Mouse (Mus musculus) lung, embryonic 14.5 days (tissue): Measurements from ENCODE around the gene Efna5. TPM values are rescaled to one million over a fixed set of nuclear protein-coding genes. Genes with fewer than 3 reads are reported as not detected.

Experiments used
- ATAC-seq: fragments of 200-750 bp; cut with Nextera tagmentation; 2 replicates; pipeline ENCODE4 v1.8.0; 2017; ENCODE audit warnings: mild to moderate bottlenecking, moderate TSS enrichment, moderate library complexity; ENCODE audit not compliant: insufficient read depth
- DNase-seq: peaks from one replicate; pipeline ENCODE4 v3.0.0-alpha.2; 2015
- H3K27ac ChIP-seq: fragments of 300-500 bp; sonication (generic); 2 replicates; pipeline ENCODE4 v1.5.1; 2014; ENCODE audit warnings: low read depth, mild to moderate bottlenecking, moderate library complexity
- H3K27me3 ChIP-seq: fragments of 300-500 bp; sonication (generic); 2 replicates; pipeline ENCODE4 v1.6.1; 2014; ENCODE audit warnings: low read length, control low read depth; ENCODE audit not compliant: insufficient read depth
- H3K36me3 ChIP-seq: fragments of 300-500 bp; sonication (generic); 2 replicates; pipeline ENCODE4 v1.6.1; 2014; ENCODE audit warnings: control low read depth; ENCODE audit not compliant: insufficient read depth
- H3K4me1 ChIP-seq: fragments of 300-500 bp; sonication (generic); 2 replicates; pipeline ENCODE4 v1.6.1; 2014; ENCODE audit warnings: antibody characterized with exemption, control low read depth; ENCODE audit not compliant: insufficient read depth
- H3K4me2 ChIP-seq: fragments of 300-500 bp; sonication (generic); 2 replicates; pipeline ENCODE4 v1.6.1; 2014; ENCODE audit warnings: mild to moderate bottlenecking
- H3K4me3 ChIP-seq: fragments of 300-500 bp; sonication (generic); 2 replicates; pipeline ENCODE4 v1.5.1; 2014; ENCODE audit warnings: low read depth, low read length
- H3K9ac ChIP-seq: fragments of 300-500 bp; sonication (generic); 2 replicates; pipeline ENCODE4 v1.6.1; 2014
- H3K9me3 ChIP-seq: fragments of 300-500 bp; sonication (generic); 2 replicates; pipeline ENCODE4 v1.6.1; 2016; ENCODE audit warnings: low read depth, low read length, control low read depth
- CTCF ChIP-seq: IDR thresholded peaks from 2 replicates; pipeline ENCODE4 v1.5.1; 2016; ENCODE audit warnings: antibody characterized with exemption, low read depth
- WGBS: fragments of 180-500 bp; shearing (Covaris S2); extraction: QIAGEN DNeasy Blood & Tissue Kit; methylation state at CpG from one replicate; pipeline ENCODE4 v1.1.7; 2014; 5-methylcytosine and 5-hydroxymethylcytosine counted together
- polyA plus RNA-seq: library from polyadenylated mRNA; unstranded; fragments of >200 nt; fragmentation: Nextera tagmentation; extraction: Ambion mirVana; gene quantifications from 2 replicates; pipeline ENCODE4 v1.2.1, GENCODE M21; 2014

The Efna5 gene
- polyA plus RNA-seq, 1 experiment from 2014 or later = 14.8 TPM

GRCm38 (mm10) chr17:62871191-62871590 is 9.9 kb downstream of the Efna5 start:
- ATAC-seq (no peak), DNase-seq (no peak)
- WGBS = 73% methylated on average over 5 of the region's 5 CpGs
- Histone ChIP-seq H3K4me2 (no peak overlapping the region), H3K4me3 (no peak overlapping the region), H3K4me1 (peaks cover 3% of the 10 kb centered on the region; the same call in 1 of the 2 replicates), H3K9me3 (no peaks in the 10 kb centered on the region), H3K27ac (no peak overlapping the region), H3K9ac (no peak overlapping the region), H3K36me3 (no peaks in the 10 kb centered on the region), H3K27me3 (no peaks in the 10 kb centered on the region)
- TF ChIP-seq CTCF = no peak

- Histone ChIP-seq H3K27me3 (no peaks in the 10 kb centered on the region), H3K4me1 (peaks cover 3% of the 10 kb centered on the region; the same call in 1 of the 2 replicates), H3K27ac (no peak overlapping the region), H3K9ac (no peak overlapping the region), H3K9me3 (no peaks in the 10 kb centered on the region), H3K4me2 (no peak overlapping the region), H3K4me3 (no peak overlapping the region), H3K36me3 (no peaks in the 10 kb centered on the region)
- ATAC-seq = no peak
- WGBS = 82% methylated on average over 5 of the region's 5 CpGs
- DNase-seq = no peak
- TF ChIP-seq CTCF = no peak
Measured at GRCm38 (mm10) chr17:62870446-62870845, 10.7 kb downstream of the Efna5 start.

- Histone ChIP-seq H3K9me3 (no peaks in the 10 kb centered on the region), H3K4me3 (no peak overlapping the region), H3K9ac (no peak overlapping the region), H3K4me1 (peaks cover 14% of the 10 kb centered on the region), H3K4me2 (no peak overlapping the region), H3K27me3 (no peaks in the 10 kb centered on the region), H3K27ac (no peak overlapping the region), H3K36me3 (no peaks in the 10 kb centered on the region)
- no peak for ATAC-seq
- 88% methylated on average over 8 of the region's 8 CpGs for WGBS
- TF ChIP-seq CTCF = no peak
- no peak for DNase-seq
Measured at GRCm38 (mm10) chr17:62864966-62865365, 16.2 kb downstream of the Efna5 start.

GRCm38 (mm10) chr17:62863004-62863403 is 18.1 kb downstream of the Efna5 start:
- ATAC-seq (no peak), DNase-seq (no peak)
- no peak overlapping the region for H3K4me3 ChIP-seq
- peaks cover 14% of the 10 kb centered on the region for H3K4me1 ChIP-seq
- peak overlapping the region; percentile 75; the same call in 1 of the 2 replicates for H3K27ac ChIP-seq
- H3K27me3 ChIP-seq = no peaks in the 10 kb centered on the region
- no peak overlapping the region for H3K9ac ChIP-seq
- H3K36me3 ChIP-seq = no peaks in the 10 kb centered on the region
- H3K9me3 ChIP-seq = no peaks in the 10 kb centered on the region
- no peak for TF ChIP-seq CTCF
- 45% methylated on average over 3 of the region's 3 CpGs for WGBS
- H3K4me2 ChIP-seq = peak overlapping the region; percentile 50; the same call in 1 of the 2 replicates

- WGBS = 14% methylated on average over 12 of the region's 12 CpGs
- peak; percentile 53 for DNase-seq
- H3K27ac ChIP-seq = peak overlapping the region; percentile 75
- no peaks in the 10 kb centered on the region for H3K9me3 ChIP-seq
- TF ChIP-seq CTCF = no peak
- H3K4me3 ChIP-seq = no peak overlapping the region
- H3K27me3 ChIP-seq = no peaks in the 10 kb centered on the region
- peaks cover 14% of the 10 kb centered on the region for H3K4me1 ChIP-seq
- peak overlapping the region; percentile 20; the same call in 1 of the 2 replicates for H3K9ac ChIP-seq
- H3K4me2 ChIP-seq = peak overlapping the region; percentile 50
- H3K36me3 ChIP-seq = no peaks in the 10 kb centered on the region
- peak; percentile 77 for ATAC-seq
Measured at GRCm38 (mm10) chr17:62862298-62862999, 18.7 kb downstream of the Efna5 start.

GRCm38 (mm10) chr17:62857275-62857674 is 23.8 kb downstream of the Efna5 start:
- H3K9me3 ChIP-seq = no peaks in the 10 kb centered on the region
- no peak for TF ChIP-seq CTCF
- 63% methylated on average over 8 of the region's 8 CpGs for WGBS
- H3K27ac ChIP-seq = no peak overlapping the region
- ATAC-seq (no peak), DNase-seq (no peak)
- no peak overlapping the region for H3K4me3 ChIP-seq
- no peaks in the 10 kb centered on the region for H3K36me3 ChIP-seq
- no peak overlapping the region for H3K9ac ChIP-seq
- H3K4me1 ChIP-seq = peaks cover 11% of the 10 kb centered on the region
- H3K4me2 ChIP-seq = no peak overlapping the region
- H3K27me3 ChIP-seq = no peaks in the 10 kb centered on the region

- TF ChIP-seq CTCF = no peak
- Histone ChIP-seq H3K36me3 (no peaks in the 10 kb centered on the region), H3K9ac (no peak overlapping the region), H3K4me3 (no peak overlapping the region), H3K4me1 (peaks cover 11% of the 10 kb centered on the region), H3K4me2 (no peak overlapping the region), H3K27ac (no peak overlapping the region), H3K27me3 (no peaks in the 10 kb centered on the region), H3K9me3 (no peaks in the 10 kb centered on the region)
- 25% methylated on average over 6 of the region's 6 CpGs for WGBS
- ATAC-seq = no peak
- no peak for DNase-seq
Measured at GRCm38 (mm10) chr17:62853741-62854140, 27.4 kb downstream of the Efna5 start.
